Mouse (Mus musculus): ENCODE data around the gene A930004D18Rik. TPM values are rescaled to one million over a fixed set of nuclear protein-coding genes. Genes with fewer than 3 reads are reported as not detected.

The A930004D18Rik gene
- polyA plus RNA-seq, 1 experiment from 2014 or later: 13.1 TPM

GRCm38 (mm10) chr2:18029656-18030055, 7.9 kb downstream of the A930004D18Rik start:
- 48% methylated on average over 7 of the region's 7 CpGs for WGBS
- Histone ChIP-seq H3K27me3 (no peaks in the 10 kb centered on the region), H3K9ac (no peak overlapping the region), H3K4me1 (replicated peaks) (peaks cover 65% of the 10 kb centered on the region), H3K9me3 (no peaks in the 10 kb centered on the region), H3K4me3 (no peak overlapping the region), H3K4me2 (peak overlapping the region; percentile 22; the same call in 1 of the 2 replicates), H3K36me3 (no peaks in the 10 kb centered on the region), H3K27ac (no peak overlapping the region)
- ATAC-seq (ENCODE audit: low FRiP score): no peak

DNA sequence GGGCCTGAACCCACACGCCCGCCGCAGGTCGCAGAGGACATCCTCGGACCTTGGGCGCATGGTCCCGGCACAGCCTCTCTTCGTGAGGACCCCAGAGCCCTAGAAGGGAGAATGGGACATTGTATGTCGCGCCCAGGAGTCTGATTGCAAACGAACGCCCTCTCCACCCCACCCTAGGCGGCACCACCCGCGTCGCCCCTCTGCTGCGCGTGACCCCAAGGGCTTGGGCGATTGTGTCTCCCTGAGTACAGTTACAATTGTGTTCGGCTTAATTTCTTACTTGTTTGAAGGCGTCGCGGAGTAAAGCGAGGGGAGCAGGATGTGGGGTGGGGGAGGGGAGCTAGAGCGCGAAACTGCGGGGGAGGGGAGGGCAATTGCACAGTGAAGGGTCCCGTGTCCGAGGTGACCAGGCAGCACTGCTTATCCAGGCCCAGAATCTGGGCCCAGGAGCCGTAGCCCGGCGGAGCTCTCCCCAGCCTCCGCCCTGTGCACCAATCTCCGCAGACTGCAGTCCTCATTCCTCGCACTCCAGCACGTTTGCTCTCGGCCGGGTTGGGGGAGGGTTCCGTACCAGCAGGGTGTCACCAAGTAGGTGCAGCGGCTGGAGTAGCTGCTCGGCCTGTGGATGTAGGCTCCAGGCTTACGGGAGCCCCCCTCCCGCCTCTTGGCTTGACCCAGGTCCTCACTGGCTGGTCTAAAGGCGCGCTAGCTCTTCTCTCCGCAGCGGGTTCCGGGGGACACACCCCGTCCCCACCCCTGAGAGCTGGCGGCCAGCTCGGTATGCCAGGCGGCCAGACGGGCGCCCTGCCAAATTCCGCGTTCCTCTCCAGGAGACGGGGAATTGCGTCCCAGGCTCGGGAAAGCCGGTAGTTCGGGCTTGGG, 9.2 kb downstream of the A930004D18Rik start:
- Histone ChIP-seq H3K9me3 (no peaks in the 10 kb centered on the region), H3K4me1 (replicated peaks) (peaks cover 53% of the 10 kb centered on the region), H3K27me3 (no peaks in the 10 kb centered on the region), H3K4me3 (peak overlapping the region; percentile 65), H3K36me3 (no peaks in the 10 kb centered on the region), H3K27ac (peak overlapping the region; percentile 99), H3K9ac (peak overlapping the region; percentile 90), H3K4me2 (peak overlapping the region; percentile 97)
- peak; percentile 65 for ATAC-seq (ENCODE audit: low FRiP score)
- WGBS: under 1% methylated on average over 61 of the region's 61 CpGs

DNA sequence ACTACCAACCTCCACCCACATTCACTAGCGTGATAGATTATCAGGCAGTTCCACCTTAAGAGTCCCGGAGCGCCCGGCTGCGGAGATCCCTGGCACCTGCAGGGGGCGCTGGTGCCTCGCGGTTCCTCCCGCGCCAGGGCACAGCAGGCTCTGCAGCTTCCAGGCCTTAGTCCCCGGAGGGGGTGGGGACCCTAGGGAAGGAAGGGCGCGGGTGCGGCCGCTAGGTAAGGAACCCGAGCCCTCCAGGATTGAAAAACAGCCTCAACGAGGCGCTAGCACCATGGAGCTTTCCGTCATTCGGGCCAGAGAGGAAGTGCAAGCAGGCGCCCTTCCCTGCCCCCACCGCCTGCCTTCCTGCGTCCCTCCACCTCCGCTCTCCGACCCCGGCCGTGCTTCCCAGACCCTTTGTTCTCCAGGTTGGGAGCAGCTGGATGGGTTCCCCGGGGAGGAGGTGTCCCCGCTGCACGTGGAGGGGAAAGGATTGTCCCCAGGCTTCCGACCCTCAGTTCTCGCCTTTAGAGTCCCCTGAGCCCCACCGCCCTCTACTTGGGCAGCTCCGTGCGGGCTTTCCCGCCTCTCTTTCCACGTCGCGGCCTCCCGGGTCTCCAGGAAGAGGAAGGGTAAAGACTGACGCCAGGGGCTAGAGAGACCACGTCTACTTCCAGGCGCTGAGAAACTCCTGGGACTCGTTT, 9.9 kb downstream of the A930004D18Rik start:
- under 1% methylated on average over 44 of the region's 44 CpGs for WGBS
- H3K27ac ChIP-seq: peak overlapping the region; percentile 99
- H3K9ac ChIP-seq: peak overlapping the region; percentile 90
- H3K4me3 ChIP-seq: peak overlapping the region; percentile 65
- H3K4me1 ChIP-seq (replicated peaks): peaks cover 45% of the 10 kb centered on the region
- no peaks in the 10 kb centered on the region for H3K9me3 ChIP-seq
- ATAC-seq (ENCODE audit: low FRiP score): peak; percentile 80
- peak overlapping the region; percentile 97 for H3K4me2 ChIP-seq
- H3K36me3 ChIP-seq: no peaks in the 10 kb centered on the region
- no peaks in the 10 kb centered on the region for H3K27me3 ChIP-seq

GRCm38 (mm10) chr2:18026116-18026947, 11.2 kb downstream of the A930004D18Rik start:
- under 1% methylated on average over 44 of the region's 44 CpGs for WGBS
- no peaks in the 10 kb centered on the region for H3K27me3 ChIP-seq
- peak overlapping the region; percentile 99 for H3K27ac ChIP-seq
- peak overlapping the region; percentile 97 for H3K4me2 ChIP-seq
- H3K9me3 ChIP-seq: no peaks in the 10 kb centered on the region
- peak overlapping the region; percentile 65 for H3K4me3 ChIP-seq
- H3K4me1 ChIP-seq (replicated peaks): peaks cover 32% of the 10 kb centered on the region
- H3K9ac ChIP-seq: peak overlapping the region; percentile 90
- peak; percentile 23 for ATAC-seq (ENCODE audit: low FRiP score)
- no peaks in the 10 kb centered on the region for H3K36me3 ChIP-seq

DNA sequence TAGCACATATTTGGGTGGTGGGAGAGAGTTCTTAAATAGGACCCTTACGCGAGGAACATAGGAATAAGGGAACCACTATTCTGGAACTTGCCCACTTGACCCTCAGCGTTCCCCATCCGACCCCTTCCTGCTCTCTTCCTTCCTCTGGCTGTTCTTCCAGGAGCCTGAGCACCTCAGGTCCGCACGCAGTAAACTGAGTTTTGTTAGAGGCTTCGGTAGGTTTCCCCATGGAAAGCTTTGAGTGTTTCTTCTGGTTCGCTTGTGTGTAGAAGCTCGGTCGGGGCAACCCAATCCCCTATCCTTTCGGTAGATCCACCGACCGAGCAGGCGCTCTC, 11.8 kb downstream of the A930004D18Rik start:
- Histone ChIP-seq H3K36me3 (no peaks in the 10 kb centered on the region), H3K9ac (peak overlapping the region; percentile 90), H3K27me3 (no peaks in the 10 kb centered on the region), H3K4me2 (peak overlapping the region; percentile 97), H3K4me1 (replicated peaks) (peaks cover 27% of the 10 kb centered on the region), H3K27ac (peak overlapping the region; percentile 99), H3K4me3 (peak overlapping the region; percentile 65), H3K9me3 (no peaks in the 10 kb centered on the region)
- 2% methylated on average over 14 of the region's 14 CpGs for WGBS
- no peak for ATAC-seq (ENCODE audit: low FRiP score)

- 26% methylated on average over 5 of the region's 5 CpGs for WGBS
- H3K4me2 ChIP-seq: peak overlapping the region; percentile 97
- peaks cover 27% of the 10 kb centered on the region for H3K4me1 ChIP-seq (replicated peaks)
- no peak overlapping the region for H3K27ac ChIP-seq
- no peak overlapping the region for H3K9ac ChIP-seq
- H3K9me3 ChIP-seq: no peaks in the 10 kb centered on the region
- no peaks in the 10 kb centered on the region for H3K27me3 ChIP-seq
- no peak for ATAC-seq (ENCODE audit: low FRiP score)
- H3K36me3 ChIP-seq: no peaks in the 10 kb centered on the region
- H3K4me3 ChIP-seq: peak overlapping the region; percentile 65; the same call in 1 of the 2 replicates
Measured at GRCm38 (mm10) chr2:18025116-18025515, 12.4 kb downstream of the A930004D18Rik start.

DNA sequence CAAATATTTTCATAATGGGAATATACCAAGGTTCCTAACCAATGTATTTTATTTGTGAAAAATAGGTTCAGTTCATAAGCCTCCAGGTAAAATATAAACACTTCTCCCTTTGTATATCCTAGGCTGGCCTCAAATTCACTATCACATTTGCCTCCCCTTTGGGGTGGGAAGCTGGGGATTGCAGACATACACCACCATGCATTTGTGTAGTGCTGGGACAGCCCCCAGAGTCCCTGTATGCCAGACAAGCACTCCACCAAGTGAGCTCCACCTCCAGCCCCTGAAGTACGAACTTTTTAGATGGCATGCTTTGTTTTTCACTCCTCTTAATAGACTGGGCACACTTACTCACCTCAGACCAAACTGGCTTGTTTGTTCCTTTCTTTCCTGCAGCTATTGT, 14.7 kb downstream of the A930004D18Rik start:
- Histone ChIP-seq H3K9me3 (no peaks in the 10 kb centered on the region), H3K36me3 (no peaks in the 10 kb centered on the region), H3K4me2 (no peak overlapping the region), H3K4me3 (no peak overlapping the region), H3K27me3 (no peaks in the 10 kb centered on the region), H3K27ac (no peak overlapping the region), H3K4me1 (replicated peaks) (peaks cover 19% of the 10 kb centered on the region), H3K9ac (no peak overlapping the region)
- no peak for ATAC-seq (ENCODE audit: low FRiP score)
- 64% methylated on average over 1 of the region's 1 CpGs for WGBS

- Histone ChIP-seq H3K27me3 (no peaks in the 10 kb centered on the region), H3K36me3 (no peaks in the 10 kb centered on the region), H3K4me2 (no peak overlapping the region), H3K4me3 (no peak overlapping the region), H3K4me1 (replicated peaks) (no peaks in the 10 kb centered on the region), H3K9ac (no peak overlapping the region), H3K9me3 (no peaks in the 10 kb centered on the region), H3K27ac (no peak overlapping the region)
- 85% methylated on average over 1 of the region's 1 CpGs for WGBS
- no peak for ATAC-seq (ENCODE audit: low FRiP score)
Measured at GRCm38 (mm10) chr2:18019122-18019521, 18.4 kb downstream of the A930004D18Rik start.

GRCm38 (mm10) chr2:18017321-18017720, 20.2 kb downstream of the A930004D18Rik start:
- H3K4me1 ChIP-seq (replicated peaks): no peaks in the 10 kb centered on the region
- no peak for ATAC-seq (ENCODE audit: low FRiP score)
- no peak overlapping the region for H3K4me2 ChIP-seq
- H3K27ac ChIP-seq: no peak overlapping the region
- no peak overlapping the region for H3K9ac ChIP-seq
- no peaks in the 10 kb centered on the region for H3K9me3 ChIP-seq
- WGBS: 97% methylated on average over 6 of the region's 6 CpGs
- no peaks in the 10 kb centered on the region for H3K27me3 ChIP-seq
- H3K4me3 ChIP-seq: no peak overlapping the region
- no peaks in the 10 kb centered on the region for H3K36me3 ChIP-seq

GRCm38 (mm10) chr2:18016639-18017038, 20.9 kb downstream of the A930004D18Rik start:
- Histone ChIP-seq H3K9ac (no peak overlapping the region), H3K36me3 (no peaks in the 10 kb centered on the region), H3K4me1 (replicated peaks) (no peaks in the 10 kb centered on the region), H3K9me3 (no peaks in the 10 kb centered on the region), H3K4me2 (no peak overlapping the region), H3K27ac (no peak overlapping the region), H3K4me3 (no peak overlapping the region), H3K27me3 (no peaks in the 10 kb centered on the region)
- WGBS: 96% methylated on average over 1 of the region's 1 CpGs
- no peak for ATAC-seq (ENCODE audit: low FRiP score)

- Histone ChIP-seq H3K4me1 (replicated peaks) (no peaks in the 10 kb centered on the region), H3K27ac (no peak overlapping the region), H3K4me3 (no peak overlapping the region), H3K9me3 (no peaks in the 10 kb centered on the region), H3K9ac (no peak overlapping the region), H3K36me3 (no peaks in the 10 kb centered on the region), H3K4me2 (no peak overlapping the region), H3K27me3 (no peaks in the 10 kb centered on the region)
- 53% methylated on average over 3 of the region's 3 CpGs for WGBS
- no peak for ATAC-seq (ENCODE audit: low FRiP score)
Measured at GRCm38 (mm10) chr2:18015581-18015980, 22.0 kb downstream of the A930004D18Rik start.

GRCm38 (mm10) chr2:18012866-18013265, 24.7 kb downstream of the A930004D18Rik start:
- Histone ChIP-seq H3K36me3 (no peaks in the 10 kb centered on the region), H3K9ac (no peak overlapping the region), H3K4me1 (replicated peaks) (no peaks in the 10 kb centered on the region), H3K9me3 (no peaks in the 10 kb centered on the region), H3K4me3 (no peak overlapping the region), H3K27me3 (no peaks in the 10 kb centered on the region), H3K27ac (no peak overlapping the region), H3K4me2 (no peak overlapping the region)
- WGBS: 95% methylated on average over 3 of the region's 3 CpGs
- ATAC-seq (ENCODE audit: low FRiP score): no peak
